Mouse (Mus musculus): ENCODE data around the gene Cpn2.

DNA sequence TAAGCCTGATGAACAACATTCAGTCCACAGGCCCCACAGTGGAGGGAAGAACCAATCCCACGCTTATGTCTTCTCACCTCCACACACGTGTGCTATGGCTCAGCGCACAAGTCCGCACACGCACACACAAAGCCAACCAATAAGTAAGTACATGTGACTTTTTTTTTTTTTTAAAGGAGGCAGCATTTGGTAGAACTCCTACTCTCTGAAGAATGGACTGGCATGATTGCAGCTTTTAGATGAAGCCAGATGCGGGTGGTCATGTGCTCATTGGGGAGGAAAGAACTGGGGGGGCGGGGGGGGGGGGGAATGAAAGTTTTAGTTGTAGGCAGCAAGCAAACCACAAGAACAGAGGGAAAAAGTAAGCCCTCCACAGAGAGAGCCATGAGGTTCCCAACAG, 59.3 kb downstream of the Cpn2 start:
- TF ChIP-seq CTCF (conservative IDR thresholded peaks at IDR 0.05 in 1 of 2, IDR thresholded peaks at IDR 0.05 in 1 of 2; ENCODE audit: low read depth in 2 of 2, low read length in 2 of 2), result no peak
- no peak for TF ChIP-seq ZNF384 (IDR thresholded peaks at IDR 0.05; ENCODE audit: low read depth, low read length)
- TF ChIP-seq KAT2A (IDR thresholded peaks at IDR 0.05; ENCODE audit: insufficient replicate concordance, low read length), result no peak
- TF ChIP-seq MAFK (IDR thresholded peaks at IDR 0.05; ENCODE audit: insufficient replicate concordance, low read length), result no peak
- TF ChIP-seq ETS1 (conservative IDR thresholded peaks at IDR 0.05; ENCODE audit: low read depth, low read length), result no peak
- no peak for TF ChIP-seq ZMIZ1 (IDR thresholded peaks at IDR 0.05; ENCODE audit: low read depth, low read length)
- TF ChIP-seq SMC3 (IDR thresholded peaks at IDR 0.05; ENCODE audit: low read depth, low read length), result no peak
- TF ChIP-seq BHLHE40 (IDR thresholded peaks at IDR 0.05; ENCODE audit: low read depth, low read length), result no peak
- no peak for TF ChIP-seq POLR2AphosphoS2 (IDR thresholded peaks at IDR 0.05; ENCODE audit: low read depth, low read length)
- no peak for TF ChIP-seq HCFC1 (IDR thresholded peaks at IDR 0.05; ENCODE audit: low read depth, low read length)
- no peak for TF ChIP-seq ZC3H11A (IDR thresholded peaks at IDR 0.05; ENCODE audit: low read depth, low read length)
